17 mouse cellular contexts compared by ENCODE assay signal in the genomic region with DNA sequence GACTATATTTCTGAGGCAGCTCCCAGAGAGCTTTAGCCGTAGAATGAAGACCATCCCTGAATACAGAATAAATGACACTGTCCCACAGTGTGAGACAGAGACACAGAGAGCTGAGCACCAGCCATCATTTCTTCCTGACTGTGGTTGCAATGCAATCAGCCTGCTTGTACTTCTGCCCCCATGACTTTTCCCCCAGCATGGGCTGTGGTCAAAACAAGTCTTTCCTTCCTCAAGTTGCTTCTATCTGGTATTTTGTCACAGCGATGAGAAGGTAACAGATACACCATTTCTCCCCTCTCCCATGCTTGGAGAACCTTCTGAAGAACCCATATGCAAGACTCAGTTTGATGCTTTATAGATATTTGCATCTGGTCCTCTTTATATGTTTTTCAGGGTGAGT. TPM values are rescaled to one million over a fixed set of nuclear protein-coding genes. Genes with fewer than 3 reads are reported as not detected.
"Had no signal": no experiment of that assay in that cellular context is flagged by ENCODE, and none has a peak within 500 bp of the region (broad histone marks: within the 10 kb centered on the region; RNA-seq: fewer than 3 reads in every experiment).

No protein-coding gene starts in this region.

- DNase-seq: lung, adult 18-20 months; lung, embryonic 14.5 days; lung, postnatal 10 days; midbrain, embryonic 14.5 days; retina, postnatal 1 day; right cerebral cortex, adult 18-20 months; right cerebral cortex, postnatal 25 days; right cerebral cortex, postnatal 4 days; spleen, adult 18-20 months; thymus, adult 18-20 months; thymus, postnatal 14 days; thymus, postnatal 36 days had no signal

- H3K4me3 ChIP-seq: midbrain, embryonic 10.5 days; midbrain, embryonic 12.5 days; neural tube, embryonic 12.5 days had no signal

- H3K4me1 ChIP-seq: midbrain, embryonic 12.5 days; neural tube, embryonic 12.5 days had no signal

- H3K9ac ChIP-seq: lung, embryonic 14.5 days; midbrain, embryonic 12.5 days; neural tube, embryonic 12.5 days had no signal

- H3K9me3 ChIP-seq: midbrain, embryonic 10.5 days; midbrain, embryonic 12.5 days; neural tube, embryonic 12.5 days had no signal

- H3K36me3 ChIP-seq: midbrain, embryonic 10.5 days; midbrain, embryonic 12.5 days; neural tube, embryonic 12.5 days had no signal

- H3K27ac ChIP-seq: midbrain, embryonic 10.5 days; midbrain, embryonic 12.5 days; neural tube, embryonic 12.5 days had no signal

- H3K27me3 ChIP-seq: midbrain, embryonic 12.5 days; neural tube, embryonic 12.5 days had no signal

RNA-seq across cellular contexts. Expression of a gene that starts 20.7 kb away (rescaled TPM):
- polyA plus RNA-seq: neural tube, embryonic 14.5 days had no signal

RNA-seq across cellular contexts. Expression of a gene that starts 58.9 kb away (rescaled TPM):
- total RNA-seq: megakaryocyte-erythroid progenitor cell, adult 5-6 weeks had no signal
